Mouse (Mus musculus): ENCODE measurements at regions not wholly inside any gene's neighbourhood (a gene's known extent, or its start where the extent isn't known, plus 50 kb on each side); places are given as distances from the start of the nearest gene placed in this dataset.

- TF ChIP-seq POLR2A (IDR thresholded peaks at IDR 0.05; ENCODE audit: borderline replicate concordance, control insufficient read depth, low read depth, low read length) (no peak), CTCF (IDR thresholded peaks at IDR 0.05; ENCODE audit: control insufficient read depth, insufficient read depth, low read length) (no peak)
Measured at GRCm38 (mm10) chr12:35246226-35247014, 199.4 kb downstream of the Snx13 start.

Measured in bone marrow, adult 2 months (tissue).